Mouse (Mus musculus): ENCODE measurements around the gene Hist1h4i. TPM values are rescaled to one million over a fixed set of nuclear protein-coding genes. Genes with fewer than 3 reads are reported as not detected.

Gene Hist1h4i
- total RNA-seq, 2 experiments from 2014 or later: 143 to 189 TPM

GRCm38 (mm10) chr13:22037415-22037814, 3.7 kb downstream of the Hist1h4i start:
- no peak for DNase-seq (ENCODE audit: low spot score in 2 of 2)

- DNase-seq (ENCODE audit: low spot score in 2 of 2): no peak
These were observed 4.2 kb downstream of the Hist1h4i start for GRCm38 (mm10) chr13:22036986-22037385.

GRCm38 (mm10) chr13:22036149-22036956, 4.8 kb downstream of the Hist1h4i start:
- no peak for DNase-seq (ENCODE audit: low spot score in 2 of 2)

- DNase-seq (ENCODE audit: low spot score in 2 of 2): peak; percentile 44 to 74
These were observed 5.7 kb downstream of the Hist1h4i start, which contains the start of the genes Hist1h2ah and Hist1h2bk for GRCm38 (mm10) chr13:22035267-22036148. TSS of gene Hist1h2ah (minus strand) at chr13:22035568. TSS of gene Hist1h2bk (plus strand) at chr13:22035870.

GRCm38 (mm10) chr13:22034443-22035266, 6.5 kb downstream of the Hist1h4i start:
- DNase-seq (ENCODE audit: low spot score in 2 of 2): no peak

GRCm38 (mm10) chr13:22033741-22034442, 7.3 kb downstream of the Hist1h4i start:
- DNase-seq (ENCODE audit: low spot score in 2 of 2): no peak

GRCm38 (mm10) chr13:22030493-22030892, 10.7 kb downstream of the Hist1h4i start:
- DNase-seq (ENCODE audit: low spot score in 2 of 2): no peak

- no peak for DNase-seq (ENCODE audit: low spot score in 2 of 2)
These were observed 11.2 kb downstream of the Hist1h4i start for GRCm38 (mm10) chr13:22029928-22030327.

GRCm38 (mm10) chr13:22028673-22029460, 12.3 kb downstream of the Hist1h4i start:
- DNase-seq (ENCODE audit: low spot score in 2 of 2): peak; percentile 83 to 92

GRCm38 (mm10) chr13:22026058-22027031, 14.8 kb downstream of the Hist1h4i start:
- peak; percentile 69 to 80 for DNase-seq (ENCODE audit: low spot score in 2 of 2)

- DNase-seq (ENCODE audit: low spot score in 2 of 2): peak in 1 of 2 experiments; percentile 67
These were observed 18.9 kb downstream of the Hist1h4i start for GRCm38 (mm10) chr13:22022241-22022640.

- no peak for DNase-seq (ENCODE audit: low spot score in 2 of 2)
These were observed 19.6 kb downstream of the Hist1h4i start for GRCm38 (mm10) chr13:22021581-22021980.

GRCm38 (mm10) chr13:22020901-22021339, 20.2 kb downstream of the Hist1h4i start:
- peak; percentile 42 to 56 for DNase-seq (ENCODE audit: low spot score in 2 of 2)

GRCm38 (mm10) chr13:22019934-22020835, 21.0 kb downstream of the Hist1h4i start:
- DNase-seq (ENCODE audit: low spot score in 2 of 2): no peak

- peak; percentile 46 to 50 for DNase-seq (ENCODE audit: low spot score in 2 of 2)
These were observed 25.4 kb downstream of the Hist1h4i start for GRCm38 (mm10) chr13:22015479-22016450.

GRCm38 (mm10) chr13:22014411-22014845, 26.7 kb downstream of the Hist1h4i start:
- no peak for DNase-seq (ENCODE audit: low spot score in 2 of 2)
